Mouse (Mus musculus) intestine, embryonic 15.5 days (tissue): ENCODE data around the gene Pla2g16. TPM values are rescaled to one million over a fixed set of nuclear protein-coding genes. Genes with fewer than 3 reads are reported as not detected.
A peak's percentile ranks its signal among the peaks of the same experiment; 100 is the strongest.

Source experiments
- ATAC-seq: fragments of 200-750 bp; cut with Nextera tagmentation; 2 replicates; pipeline ENCODE4 v1.8.0; 2017; ENCODE audit warnings: moderate TSS enrichment, moderate library complexity
- H3K27ac ChIP-seq: fragments of 300-500 bp; sonication (generic); 2 replicates; pipeline ENCODE4 v1.5.1; 2015; ENCODE audit warnings: mild to moderate bottlenecking, inconsistent platforms
- H3K27me3 ChIP-seq: fragments of 300-500 bp; sonication (generic); replicated peaks from 2 replicates; pipeline ENCODE4 v1.6.1; 2015; ENCODE audit warnings: inconsistent platforms
- H3K36me3 ChIP-seq: fragments of 300-500 bp; sonication (generic); 2 replicates; pipeline ENCODE4 v1.6.1; 2015; ENCODE audit warnings: inconsistent platforms
- H3K4me1 ChIP-seq: fragments of 300-500 bp; sonication (generic); replicated peaks from 2 replicates; pipeline ENCODE4 v1.6.1; 2015; ENCODE audit warnings: inconsistent platforms
- H3K4me2 ChIP-seq: fragments of 300-500 bp; sonication (generic); replicated peaks from 2 replicates; pipeline ENCODE4 v1.6.1; 2015; ENCODE audit warnings: mild to moderate bottlenecking, inconsistent platforms
- H3K4me3 ChIP-seq: fragments of 300-500 bp; sonication (generic); replicated peaks from 2 replicates; pipeline ENCODE4 v1.5.1; 2015; ENCODE audit warnings: inconsistent platforms
- H3K9ac ChIP-seq: fragments of 300-500 bp; sonication (generic); 2 replicates; pipeline ENCODE4 v1.6.1; 2015; ENCODE audit warnings: inconsistent platforms
- H3K9me3 ChIP-seq: fragments of 300-500 bp; sonication (generic); 2 replicates; pipeline ENCODE4 v1.6.1; 2016; ENCODE audit warnings: inconsistent platforms
- WGBS: fragments of 180-500 bp; shearing (Covaris S2); methylation state at CpG from one replicate; pipeline ENCODE4 v1.1.7; 2015; 5-methylcytosine and 5-hydroxymethylcytosine counted together
- polyA plus RNA-seq: library from polyadenylated mRNA; unstranded; fragments of >200 nt; fragmentation: Nextera tagmentation; extraction: Ambion mirVana; gene quantifications from 2 replicates; pipeline ENCODE4 v1.2.1, GENCODE M21; 2015

Pla2g16 gene
- polyA plus RNA-seq, 1 experiment from 2014 or later: 7.6 TPM

DNA sequence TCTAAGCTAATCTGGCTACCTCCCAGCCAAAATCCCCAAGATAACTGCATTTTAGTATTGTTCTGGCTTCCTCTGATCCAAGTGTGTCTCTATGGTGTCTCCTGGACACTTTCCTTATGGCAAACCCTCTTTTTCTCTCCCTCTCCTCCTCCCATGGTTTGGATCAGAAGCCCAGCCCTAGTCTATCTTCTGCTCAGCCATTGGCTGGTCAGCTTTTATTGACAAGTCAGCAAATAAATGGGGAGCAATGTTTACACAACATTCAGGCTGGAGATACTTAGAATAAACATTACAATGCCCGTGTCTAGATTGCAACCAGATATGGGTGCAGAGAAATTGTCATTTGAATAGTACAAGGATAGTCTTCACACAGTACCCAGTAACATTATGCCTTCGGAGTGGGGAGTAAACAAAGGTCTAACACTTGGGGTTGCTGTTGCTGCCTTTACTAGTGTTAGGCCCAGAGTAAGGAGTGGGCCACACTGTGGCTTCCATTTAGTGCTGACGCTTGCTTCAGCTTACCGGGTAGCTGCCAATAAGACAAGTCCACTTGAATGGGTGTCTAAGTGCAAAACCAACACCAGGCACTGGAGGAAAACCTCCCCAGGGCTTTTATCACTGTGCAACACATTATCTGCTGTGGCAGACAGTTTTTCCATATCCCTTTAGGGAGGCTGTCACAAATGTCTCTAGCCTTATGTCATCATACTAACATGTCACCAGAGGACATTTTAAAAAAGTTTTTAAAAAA is 5.5 kb upstream of the Pla2g16 start:
- Histone ChIP-seq H3K27ac (no peak overlapping the region), H3K9ac (no peak overlapping the region), H3K4me3 (no peak overlapping the region), H3K4me1 (no peaks in the 10 kb centered on the region), H3K27me3 (no peaks in the 10 kb centered on the region), H3K9me3 (no peaks in the 10 kb centered on the region), H3K36me3 (no peaks in the 10 kb centered on the region), H3K4me2 (no peak overlapping the region)
- peak; percentile 41; the same call in 1 of the 2 replicates for ATAC-seq
- WGBS: 39% methylated on average over 4 of the region's 4 CpGs

DNA sequence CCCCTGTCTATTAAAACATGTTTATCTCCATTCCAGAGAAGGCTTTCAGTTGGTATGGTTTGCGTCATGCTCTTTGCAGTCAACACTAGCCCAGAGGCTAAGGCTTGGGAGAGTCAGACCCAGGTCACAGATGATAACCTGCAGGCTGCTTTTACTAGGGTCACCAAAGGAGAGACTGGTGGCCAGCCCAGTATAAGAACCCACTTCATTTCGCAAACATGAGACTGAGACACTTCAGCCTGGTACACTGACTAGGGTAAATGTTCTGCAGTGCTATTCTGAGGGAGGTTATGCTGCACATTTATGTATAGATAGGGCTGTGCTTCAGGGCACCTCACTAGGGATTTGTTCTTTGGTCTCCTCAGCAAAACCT is 5.0 kb upstream of the Pla2g16 start:
- Histone ChIP-seq H3K4me3 (no peak overlapping the region), H3K4me2 (no peak overlapping the region), H3K9me3 (no peaks in the 10 kb centered on the region), H3K27ac (no peak overlapping the region), H3K36me3 (no peaks in the 10 kb centered on the region), H3K27me3 (no peaks in the 10 kb centered on the region), H3K4me1 (0 out of 2 replicates have a peak, but pooled peaks cover 2% of the 10 kb centered on the region), H3K9ac (no peak overlapping the region)
- no peak for ATAC-seq
- WGBS: 72% methylated on average over 2 of the region's 2 CpGs

DNA sequence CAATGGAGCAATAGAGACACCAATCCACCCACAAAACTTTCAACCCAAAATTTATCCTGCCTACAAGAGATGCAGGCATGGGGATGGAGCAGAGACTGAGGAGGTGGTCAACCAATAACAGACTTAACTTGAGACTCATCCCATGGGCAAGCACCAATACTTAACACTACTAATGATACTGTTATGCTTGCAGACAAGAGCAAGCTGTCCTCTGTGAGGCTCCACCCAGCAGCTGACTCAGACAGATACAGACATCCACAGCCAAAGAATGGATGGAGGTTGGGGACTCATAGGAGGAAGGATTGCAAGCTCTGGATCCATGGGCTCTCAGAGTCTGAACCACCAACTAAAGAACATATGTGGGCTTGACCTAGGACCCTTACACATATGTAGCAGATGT is 3.8 kb upstream of the Pla2g16 start:
- Histone ChIP-seq H3K9ac (no peak overlapping the region), H3K4me3 (no peak overlapping the region), H3K4me1 (0 out of 2 replicates have a peak, but pooled peaks cover 3% of the 10 kb centered on the region), H3K27ac (no peak overlapping the region), H3K27me3 (no peaks in the 10 kb centered on the region), H3K4me2 (no peak overlapping the region), H3K9me3 (no peaks in the 10 kb centered on the region), H3K36me3 (no peaks in the 10 kb centered on the region)
- no peak for ATAC-seq

DNA sequence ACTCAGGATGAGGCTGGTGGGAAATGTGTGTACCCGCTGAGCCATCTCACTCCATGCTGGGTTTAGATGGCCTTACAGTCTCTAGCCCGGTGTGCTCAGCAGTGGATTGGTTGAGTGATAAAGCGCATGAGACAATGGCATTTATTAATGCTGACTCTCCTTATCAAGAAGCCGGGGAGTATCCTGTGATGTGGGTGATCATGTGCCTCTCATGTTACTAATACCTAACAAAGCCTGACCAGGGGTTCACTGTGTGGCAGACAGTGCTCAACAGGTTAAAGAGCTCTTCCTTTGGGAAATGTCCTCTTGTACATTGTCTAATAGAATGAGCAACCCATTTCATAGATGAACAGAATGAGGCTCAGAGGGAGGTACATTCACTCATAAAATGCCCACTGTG is 2.4 kb upstream of the Pla2g16 start:
- 70% methylated on average over 4 of the region's 4 CpGs for WGBS
- no peaks in the 10 kb centered on the region for H3K27me3 ChIP-seq
- H3K4me2 ChIP-seq: no peak overlapping the region
- H3K4me1 ChIP-seq: 0 out of 2 replicates have a peak, but pooled peaks cover 3% of the 10 kb centered on the region
- H3K36me3 ChIP-seq: no peaks in the 10 kb centered on the region
- ATAC-seq: no peak
- no peak overlapping the region for H3K9ac ChIP-seq
- H3K4me3 ChIP-seq: no peak overlapping the region
- no peak overlapping the region for H3K27ac ChIP-seq
- H3K9me3 ChIP-seq: no peaks in the 10 kb centered on the region

DNA sequence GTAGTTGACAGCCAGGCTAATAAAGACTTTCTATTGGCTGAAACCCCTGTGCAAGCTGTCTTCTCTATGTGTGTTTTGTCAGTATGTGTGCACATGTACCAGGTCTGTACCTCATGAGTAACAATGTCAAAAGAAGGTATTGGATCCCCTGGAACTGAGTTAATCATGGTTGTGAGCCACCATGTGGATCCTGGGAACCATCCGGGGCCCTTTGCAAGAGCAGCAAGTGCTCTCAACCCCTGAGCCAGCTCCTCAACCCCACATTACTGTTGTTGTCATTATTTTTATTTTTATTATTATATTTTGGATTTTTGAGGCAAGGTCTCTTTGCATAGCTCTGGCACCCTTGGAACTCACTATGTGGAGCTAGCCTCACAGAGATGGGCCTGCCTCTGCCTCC is 618 bp upstream of the Pla2g16 start:
- Histone ChIP-seq H3K4me3 (no peak overlapping the region), H3K27ac (no peak overlapping the region), H3K4me1 (0 out of 2 replicates have a peak, but pooled peaks cover 3% of the 10 kb centered on the region), H3K9me3 (no peaks in the 10 kb centered on the region), H3K27me3 (no peaks in the 10 kb centered on the region), H3K9ac (no peak overlapping the region), H3K36me3 (no peaks in the 10 kb centered on the region), H3K4me2 (no peak overlapping the region)
- ATAC-seq: no peak
- 87% methylated on average over 1 of the region's 1 CpGs for WGBS

DNA sequence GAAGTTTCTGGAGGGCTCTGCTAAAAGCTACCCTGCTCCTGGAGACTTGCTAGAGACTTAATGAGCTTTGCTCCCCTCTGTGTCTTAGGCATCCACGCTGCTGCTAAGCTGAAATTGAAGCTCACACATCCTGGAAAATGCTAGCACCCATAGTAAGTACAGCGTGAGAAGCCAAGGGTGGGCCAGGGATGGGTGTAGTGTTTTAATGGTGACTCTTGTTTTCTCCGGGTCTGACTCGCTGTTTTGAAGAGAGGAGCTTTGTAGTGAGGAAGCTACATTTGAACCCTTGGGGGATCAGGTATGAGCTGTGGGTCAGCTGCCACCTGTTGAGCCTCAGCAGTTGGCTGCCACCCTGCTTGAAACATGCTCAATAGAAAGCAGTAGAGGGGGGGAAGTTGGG is 585 bp downstream of the Pla2g16 start:
- Histone ChIP-seq H3K27ac (no peak overlapping the region), H3K9ac (peak overlapping the region; percentile 40), H3K27me3 (no peaks in the 10 kb centered on the region), H3K4me3 (peak overlapping the region; percentile 50), H3K4me2 (peak overlapping the region; percentile 88), H3K9me3 (no peaks in the 10 kb centered on the region), H3K4me1 (0 out of 2 replicates have a peak, but pooled peaks cover 3% of the 10 kb centered on the region), H3K36me3 (no peaks in the 10 kb centered on the region)
- WGBS: 11% methylated on average over 4 of the region's 4 CpGs
- no peak; the same call in none of the 2 replicates for ATAC-seq

DNA sequence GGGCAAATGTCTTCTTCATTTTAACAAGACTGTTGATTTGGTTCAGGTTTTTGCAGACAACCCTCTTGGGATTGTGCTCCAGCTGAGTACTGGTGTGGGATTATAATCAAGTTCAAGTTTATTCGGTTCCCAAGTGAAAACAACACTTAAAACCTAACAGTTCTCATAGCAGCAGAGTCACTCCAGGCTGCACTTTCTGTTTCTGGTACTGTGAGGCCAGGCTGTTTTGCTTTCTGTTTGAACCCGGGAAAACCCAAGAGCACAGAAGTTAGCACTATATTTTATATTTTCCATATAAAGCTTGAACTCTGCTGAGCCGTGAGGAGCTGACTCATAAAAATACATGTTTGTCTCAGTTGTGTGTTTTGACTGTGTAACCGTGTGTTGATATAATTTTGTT is 1.4 kb downstream of the Pla2g16 start:
- Histone ChIP-seq H3K36me3 (no peaks in the 10 kb centered on the region), H3K4me3 (no peak overlapping the region), H3K9me3 (no peaks in the 10 kb centered on the region), H3K27ac (no peak overlapping the region), H3K9ac (no peak overlapping the region), H3K4me1 (0 out of 2 replicates have a peak, but pooled peaks cover 3% of the 10 kb centered on the region), H3K27me3 (no peaks in the 10 kb centered on the region), H3K4me2 (peak overlapping the region; percentile 88; the same call in 1 of the 2 replicates)
- ATAC-seq: no peak
- 77% methylated on average over 4 of the region's 4 CpGs for WGBS

DNA sequence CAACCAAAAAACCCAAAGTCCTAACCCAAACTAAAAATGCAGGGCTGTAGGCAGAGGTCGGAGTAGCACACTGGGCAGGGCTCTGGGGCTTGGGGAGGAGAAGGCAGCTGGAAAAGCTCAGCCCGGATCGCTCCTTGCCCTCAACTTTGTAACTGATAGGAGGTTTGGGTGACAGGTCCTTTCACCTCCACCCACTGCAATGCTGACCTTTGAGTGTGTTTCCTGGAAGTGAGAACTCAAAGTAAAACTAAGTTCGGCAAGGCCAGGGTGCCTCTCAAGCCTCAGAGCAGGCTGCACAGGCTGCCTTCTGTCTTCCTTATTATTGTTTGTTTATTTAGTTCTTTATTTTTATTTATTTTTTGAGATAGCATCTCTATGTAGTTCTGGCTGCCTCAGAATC is 2.7 kb downstream of the Pla2g16 start:
- Histone ChIP-seq H3K27ac (no peak overlapping the region), H3K9ac (no peak overlapping the region), H3K27me3 (no peaks in the 10 kb centered on the region), H3K4me3 (no peak overlapping the region), H3K9me3 (no peaks in the 10 kb centered on the region), H3K36me3 (no peaks in the 10 kb centered on the region), H3K4me2 (no peak overlapping the region), H3K4me1 (0 out of 2 replicates have a peak, but pooled peaks cover 3% of the 10 kb centered on the region)
- ATAC-seq: no peak
- WGBS: 63% methylated on average over 4 of the region's 4 CpGs

DNA sequence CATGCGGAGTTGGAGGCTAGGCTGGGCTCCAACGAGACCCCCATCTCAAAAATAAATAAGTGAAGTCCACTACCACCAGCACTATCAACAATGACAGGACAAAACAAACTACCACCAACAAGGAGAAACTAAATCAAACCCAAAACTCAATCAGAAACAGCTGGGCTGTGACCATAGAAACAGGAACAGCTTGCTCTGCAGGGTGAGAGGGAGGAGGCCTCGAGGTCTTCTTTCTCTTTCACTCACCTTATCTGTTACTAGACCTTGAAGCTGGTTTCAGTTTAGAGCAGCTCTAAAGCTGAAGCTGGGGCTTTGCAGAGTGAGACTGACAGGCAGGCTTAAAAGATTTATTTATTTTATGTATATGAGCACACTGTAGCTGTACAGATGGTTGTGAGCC is 4.2 kb downstream of the Pla2g16 start:
- no peaks in the 10 kb centered on the region for H3K27me3 ChIP-seq
- H3K27ac ChIP-seq: no peak overlapping the region
- WGBS: 64% methylated on average over 3 of the region's 3 CpGs
- no peaks in the 10 kb centered on the region for H3K36me3 ChIP-seq
- no peak overlapping the region for H3K9ac ChIP-seq
- no peak overlapping the region for H3K4me3 ChIP-seq
- no peaks in the 10 kb centered on the region for H3K9me3 ChIP-seq
- 0 out of 2 replicates have a peak, but pooled peaks cover 3% of the 10 kb centered on the region for H3K4me1 ChIP-seq
- no peak overlapping the region for H3K4me2 ChIP-seq
- no peak for ATAC-seq

DNA sequence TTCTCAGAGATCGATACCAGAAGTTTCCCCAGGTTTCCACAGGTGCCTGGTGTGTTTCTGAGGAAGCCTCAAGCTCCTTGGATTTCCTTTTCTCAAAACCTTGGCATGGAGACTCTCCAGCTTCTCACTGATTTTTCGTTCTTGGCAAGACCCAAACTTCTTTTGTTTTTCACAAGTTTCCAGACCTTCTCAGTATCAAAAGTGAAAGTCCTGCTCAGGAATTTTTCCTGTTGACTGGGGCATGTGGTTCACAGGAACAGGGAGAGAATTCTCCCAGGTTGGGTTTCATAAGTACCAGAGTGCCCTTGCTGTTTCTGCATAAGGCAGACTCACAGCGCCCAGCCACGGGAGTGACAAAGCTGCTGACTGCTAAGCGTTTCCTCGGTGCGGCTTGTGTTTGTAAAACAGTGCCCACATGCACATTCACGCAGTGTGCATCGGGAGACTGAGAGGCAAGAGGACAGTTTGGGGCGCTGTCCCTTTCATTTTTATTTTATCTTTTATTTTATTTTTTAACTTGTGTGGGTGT is 5.4 kb downstream of the Pla2g16 start:
- no peak overlapping the region for H3K27ac ChIP-seq
- H3K9ac ChIP-seq: no peak overlapping the region
- H3K4me3 ChIP-seq: no peak overlapping the region
- H3K27me3 ChIP-seq: no peaks in the 10 kb centered on the region
- ATAC-seq: no peak
- H3K9me3 ChIP-seq: no peaks in the 10 kb centered on the region
- H3K36me3 ChIP-seq: no peaks in the 10 kb centered on the region
- H3K4me2 ChIP-seq: no peak overlapping the region
- no peaks in the 10 kb centered on the region for H3K4me1 ChIP-seq
- WGBS: 80% methylated on average over 10 of the region's 10 CpGs

DNA sequence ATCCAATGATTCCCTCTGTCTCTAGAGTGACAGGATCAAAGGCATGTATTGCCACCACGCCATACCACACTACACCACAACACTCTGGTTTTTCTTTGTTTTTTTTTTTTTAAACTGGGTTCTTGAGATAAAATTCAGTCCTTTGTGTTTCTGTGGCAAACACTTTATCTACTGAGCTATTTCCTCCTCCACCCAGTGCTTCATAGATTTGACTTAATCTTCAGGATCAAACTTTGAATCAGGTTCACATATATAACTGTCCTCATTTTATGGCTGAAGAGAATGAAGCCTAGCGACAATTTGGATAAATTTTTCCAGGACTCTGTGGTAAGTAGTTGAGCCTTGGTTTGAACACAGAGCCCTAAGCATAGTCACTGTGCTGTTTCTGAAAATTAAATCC is 6.4 kb downstream of the Pla2g16 start:
- H3K4me3 ChIP-seq: no peak overlapping the region
- 79% methylated on average over 2 of the region's 2 CpGs for WGBS
- no peak for ATAC-seq
- no peaks in the 10 kb centered on the region for H3K9me3 ChIP-seq
- no peaks in the 10 kb centered on the region for H3K27me3 ChIP-seq
- no peaks in the 10 kb centered on the region for H3K4me1 ChIP-seq
- H3K4me2 ChIP-seq: no peak overlapping the region
- no peaks in the 10 kb centered on the region for H3K36me3 ChIP-seq
- no peak overlapping the region for H3K9ac ChIP-seq
- H3K27ac ChIP-seq: no peak overlapping the region

DNA sequence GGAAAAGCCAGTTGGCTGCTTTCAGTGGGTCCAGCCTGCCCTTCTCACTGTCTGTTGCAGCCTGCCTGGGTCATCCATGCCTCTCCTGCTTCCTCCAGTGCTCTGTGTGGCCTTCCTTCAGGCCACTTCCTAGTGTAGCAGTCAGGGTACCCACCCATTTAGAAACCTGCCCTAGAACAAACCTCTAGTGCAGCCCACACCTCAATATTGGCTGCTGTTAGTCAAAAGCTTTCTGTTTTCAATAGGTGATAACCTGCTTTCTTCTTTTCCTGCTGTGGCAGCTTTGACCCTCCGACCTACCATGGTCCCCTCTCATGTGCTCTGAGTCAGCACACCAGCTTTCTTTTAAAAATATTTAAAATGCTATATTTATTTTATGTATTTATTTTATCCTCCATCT is 7.2 kb downstream of the Pla2g16 start:
- no peaks in the 10 kb centered on the region for H3K9me3 ChIP-seq
- WGBS: 87% methylated on average over 1 of the region's 1 CpGs
- no peak for ATAC-seq
- H3K4me3 ChIP-seq: no peak overlapping the region
- H3K9ac ChIP-seq: no peak overlapping the region
- no peaks in the 10 kb centered on the region for H3K27me3 ChIP-seq
- H3K27ac ChIP-seq: no peak overlapping the region
- no peaks in the 10 kb centered on the region for H3K4me1 ChIP-seq
- H3K36me3 ChIP-seq: no peaks in the 10 kb centered on the region
- no peak overlapping the region for H3K4me2 ChIP-seq

DNA sequence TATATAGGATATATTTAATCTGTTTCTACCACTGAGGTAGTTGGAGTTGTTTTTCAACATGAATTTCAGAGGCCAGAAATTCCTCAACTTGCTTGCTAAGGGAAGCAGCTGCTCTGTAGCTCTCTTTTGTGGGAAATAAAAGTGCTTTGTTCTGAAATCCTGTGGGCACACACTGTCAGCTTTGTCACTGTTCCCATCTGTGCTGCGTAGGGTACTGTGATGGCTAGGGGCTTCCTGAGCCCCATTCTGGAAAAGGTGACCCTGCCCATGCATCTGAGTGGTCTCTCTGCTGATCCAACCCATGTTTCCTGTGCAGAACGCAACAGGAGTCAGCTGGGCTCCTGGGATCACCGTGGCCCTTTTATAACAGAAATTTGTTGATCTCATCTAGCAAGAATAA is 9.6 kb downstream of the Pla2g16 start:
- H3K36me3 ChIP-seq: no peaks in the 10 kb centered on the region
- no peak overlapping the region for H3K9ac ChIP-seq
- H3K9me3 ChIP-seq: no peaks in the 10 kb centered on the region
- H3K27ac ChIP-seq: no peak overlapping the region
- no peak for ATAC-seq
- WGBS: 83% methylated on average over 3 of the region's 3 CpGs
- no peak overlapping the region for H3K4me3 ChIP-seq
- no peaks in the 10 kb centered on the region for H3K27me3 ChIP-seq
- no peaks in the 10 kb centered on the region for H3K4me1 ChIP-seq
- H3K4me2 ChIP-seq: no peak overlapping the region
